Mouse (Mus musculus): ENCODE measurements around the gene Epp13.
A peak's percentile ranks its signal among the peaks of the same experiment; 100 is the strongest.
"Not testable (repeated sequence)": the region's sequence is repeated elsewhere in the genome, so short reads cannot be mapped to it uniquely, and the experiment has no call there.

Gene Epp13

DNA sequence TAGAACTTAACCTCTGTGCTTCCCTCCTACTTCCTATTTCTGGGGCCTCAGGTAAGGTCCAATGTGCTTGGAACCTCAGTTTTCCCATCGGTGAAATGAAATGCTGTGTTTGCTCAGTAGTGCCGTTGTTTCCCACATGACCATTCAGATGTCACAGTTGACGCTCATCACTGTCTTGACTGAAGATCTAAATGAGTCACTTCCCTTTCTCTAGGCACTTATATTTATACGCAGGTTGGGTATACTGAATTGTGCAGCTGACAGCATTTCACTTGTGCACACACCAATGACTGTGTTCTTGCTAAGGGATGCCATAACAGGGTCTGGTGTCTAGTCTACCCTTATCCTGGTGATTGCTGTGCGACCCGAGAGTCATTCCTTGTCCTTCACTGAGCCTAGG, 32.9 kb downstream of the Epp13 start:
- peak in 1 of 2 experiments; percentile 41 for DNase-seq (ENCODE audit: low spot score in 2 of 2)

DNA sequence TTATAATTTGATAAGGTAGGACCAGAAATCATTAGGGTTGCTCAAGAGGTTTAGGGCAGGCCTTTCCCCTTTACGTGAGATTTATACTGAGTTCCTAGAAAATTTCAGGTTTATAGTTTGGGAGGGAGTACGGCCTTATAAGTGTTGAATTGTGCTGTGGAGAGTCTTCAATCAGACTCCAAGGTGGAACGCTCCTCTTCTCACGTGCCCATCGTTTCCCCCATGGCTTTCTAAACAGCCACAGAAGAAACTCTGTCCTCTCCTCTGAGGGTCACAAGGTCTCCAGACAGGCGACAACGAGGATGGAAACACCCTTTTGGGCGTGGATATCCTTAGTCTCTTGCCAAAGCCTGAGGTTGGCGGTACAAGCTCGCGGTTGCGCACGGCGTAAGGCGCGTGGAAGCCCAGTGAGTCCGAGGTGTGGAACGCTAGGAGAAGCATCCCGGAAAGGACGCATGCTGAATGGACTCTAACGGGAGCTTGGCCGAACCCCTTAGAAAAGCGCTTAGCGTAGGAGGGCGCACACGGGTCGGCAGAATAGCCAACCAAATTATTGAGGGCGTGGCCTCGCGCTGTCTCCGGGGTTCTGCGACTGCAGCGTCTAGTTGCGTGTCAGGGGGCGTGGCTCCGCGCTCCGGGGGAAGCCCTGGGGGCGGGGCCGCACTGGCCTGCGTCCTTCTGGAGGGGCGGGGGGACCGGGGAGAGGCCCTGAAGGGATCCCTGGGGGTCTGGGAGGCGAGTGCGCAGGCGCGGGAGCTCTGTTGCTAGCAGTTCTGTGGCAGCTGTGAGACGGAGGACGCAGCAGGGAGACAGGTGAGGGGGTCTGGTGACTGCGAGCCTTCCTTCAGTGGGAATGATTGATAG, 33.6 kb downstream of the Epp13 start, which contains the start of gene Zfp667:
Gene Zfp667 (plus strand): TSS at position 738 of the 864 bp plus-strand sequence.
- peak; percentile 94 to 98 for DNase-seq (ENCODE audit: low spot score in 2 of 2)

DNA sequence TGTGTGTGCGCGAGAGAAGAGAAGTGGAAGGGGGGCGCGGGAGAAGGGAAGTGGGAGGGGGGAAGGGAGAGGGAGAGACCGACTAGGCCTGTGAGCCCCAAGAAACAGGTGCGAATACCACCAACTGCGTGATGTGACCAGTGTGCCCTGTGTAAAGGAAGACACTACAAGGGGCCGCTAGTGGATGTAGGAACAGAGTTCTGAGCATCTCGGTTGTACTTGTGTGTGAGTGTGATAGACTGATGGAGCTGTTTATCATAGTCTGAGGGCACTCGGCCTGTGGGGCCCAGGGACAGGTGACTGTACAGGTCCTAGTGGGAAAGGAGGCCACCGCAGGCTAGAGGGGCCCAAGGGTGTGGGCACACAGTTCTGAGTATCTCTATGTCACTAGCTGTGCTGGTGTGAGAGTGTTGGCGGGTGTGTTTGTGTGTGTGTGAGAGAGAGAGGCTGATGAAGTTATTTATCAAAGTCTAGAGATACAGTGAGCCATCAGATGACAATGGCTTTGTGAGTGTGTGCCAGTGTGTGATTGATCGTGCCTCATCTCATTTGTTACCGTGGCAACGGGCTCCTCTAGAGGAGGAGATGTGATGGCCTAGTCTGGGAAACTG, 34.5 kb downstream of the Epp13 start:
- DNase-seq (ENCODE audit: low spot score in 2 of 2): peak; percentile 2 to 6

DNA sequence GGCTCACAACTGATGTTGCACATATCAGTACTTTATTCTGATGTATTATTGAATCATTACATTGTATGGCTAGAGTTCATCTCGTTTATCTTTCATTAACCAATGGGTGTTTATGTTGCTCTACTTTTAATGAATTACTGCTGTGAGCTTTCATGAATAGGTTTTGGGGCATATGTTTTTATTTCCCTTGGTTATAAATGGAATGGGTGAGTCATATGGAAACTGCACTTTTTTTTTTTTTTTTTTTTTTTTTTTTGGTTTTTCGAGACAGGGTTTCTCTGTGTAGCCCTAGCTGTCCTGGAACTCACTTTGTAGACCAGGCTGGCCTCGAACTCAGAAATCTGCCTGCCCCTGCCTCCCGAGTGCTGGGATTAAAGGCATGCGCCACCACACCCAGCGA, 38.6 kb downstream of the Epp13 start:
- DNase-seq (ENCODE audit: low spot score in 2 of 2): not testable (repeated sequence)

DNA sequence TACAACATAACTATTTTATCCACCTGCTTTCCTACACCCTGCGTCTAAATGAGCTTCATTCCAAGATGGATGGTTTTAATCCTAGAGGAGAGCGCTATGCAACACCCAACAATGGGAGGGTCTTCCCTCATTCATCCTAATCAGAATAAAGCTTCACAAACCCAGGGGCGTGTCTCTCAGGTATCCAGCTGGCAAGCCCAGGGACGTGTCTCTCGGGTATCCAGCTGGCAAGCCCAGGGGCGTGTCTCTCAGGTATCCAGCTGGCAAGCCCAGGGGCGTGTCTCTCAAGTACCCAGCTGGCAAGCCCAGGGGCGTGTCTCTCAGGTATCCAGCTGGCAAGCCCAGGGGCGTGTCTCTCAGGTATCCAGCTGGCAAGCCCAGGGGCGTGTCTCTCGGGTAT, 48.3 kb downstream of the Epp13 start:
- not testable (repeated sequence) for DNase-seq (ENCODE audit: low spot score in 2 of 2)

- DNase-seq (ENCODE audit: low spot score in 2 of 2): peak; percentile 0 to 6
Measured at GRCm38 (mm10) chr7:6330458-6331232, 78.1 kb downstream of the Epp13 start.

DNA sequence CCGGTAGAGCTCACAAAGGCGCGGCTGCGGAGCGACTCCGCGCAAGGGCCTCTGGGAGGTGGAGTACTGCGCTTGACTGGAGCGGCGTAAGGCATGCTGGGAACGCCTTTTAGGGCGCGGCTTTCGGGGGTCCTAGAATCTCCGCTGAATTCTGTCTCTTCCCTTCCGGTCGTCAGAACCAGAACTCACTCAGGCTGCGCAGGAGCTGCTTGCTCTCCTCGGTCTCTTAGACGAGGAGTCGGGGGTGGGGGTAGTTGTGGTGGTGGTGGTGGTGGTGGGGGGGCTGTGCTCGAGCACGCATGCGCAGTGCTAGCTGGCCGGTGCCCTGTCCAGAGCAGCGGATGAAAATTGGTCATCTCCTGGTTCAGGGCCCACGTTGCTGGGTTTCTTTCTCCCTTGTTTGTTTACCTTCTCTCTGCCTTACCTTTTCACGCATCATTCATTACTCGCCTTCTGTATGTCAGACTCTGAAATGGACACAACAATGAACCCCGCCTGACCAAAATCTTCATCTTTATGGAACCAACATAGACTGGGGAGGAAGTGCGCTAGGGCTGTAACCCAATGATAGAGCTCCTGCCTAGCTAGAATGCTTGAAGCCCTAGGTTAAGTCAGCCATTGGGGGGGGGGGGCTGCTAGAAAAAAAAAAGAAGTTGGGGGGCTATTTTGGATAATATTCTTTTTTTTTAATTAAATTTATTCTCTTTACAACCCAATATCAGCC, 78.9 kb downstream of the Epp13 start, which contains the start of gene Zfp583:
Gene Zfp583 (minus strand): TSS at position 53 of the 724 bp plus-strand sequence.
- peak; percentile 67 to 74 for DNase-seq (ENCODE audit: low spot score in 2 of 2)

Measured in natural killer cell, adult 2 months (primary cell).